In genomic region chr4:152902851-152903250, GRCm38 (mm10) we compare ENCODE assay signal across 21 mouse cellular contexts.
DNase-seq lines count a peak whose midpoint lies in the region; ATAC-seq lines count a peak whose summit lies in the region.
"Had no signal": no experiment of that assay in that cellular context is flagged by ENCODE, and none has a peak within 500 bp of the region (broad histone marks: within the 10 kb centered on the region; RNA-seq: fewer than 3 reads in every experiment).

No protein-coding gene starts in this region.

- no peaks in the 10 kb centered on the region for H3K27me3 ChIP-seq in megakaryocyte, embryonic 14.5 days (replicated peaks)
- no peaks in the 10 kb centered on the region for H3K27me3 ChIP-seq in hindbrain, embryonic 13.5 days
- H3K27me3 ChIP-seq in midbrain, embryonic 14.5 days (ENCODE audit: control insufficient read depth, insufficient read depth, low read length), result no peaks in the 10 kb centered on the region
- H3K27me3 ChIP-seq: liver, embryonic 15.5 days; lung, embryonic 15.5 days; stomach, embryonic 15.5 days had no signal

- ATAC-seq in megakaryocyte, adult 5-6 weeks (ENCODE audit: poor library complexity, severe bottlenecking), result no peak
- ATAC-seq in hindbrain, embryonic 13.5 days (ENCODE audit: low FRiP score), result no peak
- no peak for ATAC-seq in midbrain, embryonic 14.5 days (ENCODE audit: low FRiP score, low TSS enrichment)
- ATAC-seq: forebrain, postnatal 0 days had no signal

- peaks cover 89% of the 10 kb centered on the region for H3K9me3 ChIP-seq in megakaryocyte, embryonic 14.5 days
- H3K9me3 ChIP-seq in hindbrain, embryonic 13.5 days, result no peaks in the 10 kb centered on the region
- no peaks in the 10 kb centered on the region for H3K9me3 ChIP-seq in midbrain, embryonic 14.5 days (ENCODE audit: control insufficient read depth, low read length)
- H3K9me3 ChIP-seq: heart, embryonic 13.5 days; limb, embryonic 10.5 days; liver, embryonic 15.5 days; lung, embryonic 15.5 days; stomach, embryonic 15.5 days had no signal

- H3K27ac ChIP-seq in hindbrain, embryonic 13.5 days, result peak overlapping the region; percentile 60
- peak overlapping the region; percentile 55; the same call in 1 of the 2 replicates for H3K27ac ChIP-seq in midbrain, embryonic 14.5 days (replicated peaks; ENCODE audit: low read depth, low read length)
- H3K27ac ChIP-seq: heart, adult 2 months; heart, embryonic 13.5 days; limb, embryonic 10.5 days; liver, embryonic 15.5 days; lung, embryonic 15.5 days; macrophage; stomach, embryonic 15.5 days had no signal

- peak overlapping the region; percentile 28 for H3K4me3 ChIP-seq in megakaryocyte, embryonic 14.5 days (replicated peaks)
- H3K4me3 ChIP-seq in hindbrain, embryonic 13.5 days, result no peak overlapping the region
- no peak overlapping the region for H3K4me3 ChIP-seq in midbrain, embryonic 14.5 days (replicated peaks; ENCODE audit: low read depth, low read length)
- H3K4me3 ChIP-seq: heart, adult 2 months; heart, embryonic 13.5 days; limb, embryonic 10.5 days; liver, embryonic 15.5 days; lung, embryonic 15.5 days; stomach, embryonic 15.5 days had no signal

- DNase-seq in midbrain, embryonic 14.5 days, result peak; percentile 49
- peak; percentile 40 for DNase-seq in retina, postnatal 1 day
- DNase-seq in layer of hippocampus, adult 11-12 months (ENCODE audit: low spot score), result no peak
- no peak for DNase-seq in testis, postnatal 14 days (ENCODE audit: low spot score)
- DNase-seq: adrenal gland, postnatal 36 days; cerebellum, adult 11 months; forebrain, postnatal 0 days; gastrocnemius, postnatal 25 days; heart, adult 2 months; heart, postnatal 14 days; kidney, adult 18-20 months; liver had no signal

- no peaks in the 10 kb centered on the region for H3K4me1 ChIP-seq in megakaryocyte, embryonic 14.5 days
- peaks cover 17% of the 10 kb centered on the region for H3K4me1 ChIP-seq in hindbrain, embryonic 13.5 days (replicated peaks)
- peaks cover 17% of the 10 kb centered on the region for H3K4me1 ChIP-seq in midbrain, embryonic 14.5 days (ENCODE audit: control insufficient read depth, insufficient read depth, low read length)
- H3K4me1 ChIP-seq: limb, embryonic 10.5 days; liver, embryonic 15.5 days; lung, embryonic 15.5 days; stomach, embryonic 15.5 days had no signal

- H3K4me2 ChIP-seq in hindbrain, embryonic 13.5 days, result no peak overlapping the region
- no peak overlapping the region for H3K4me2 ChIP-seq in midbrain, embryonic 14.5 days (ENCODE audit: low read length)
- H3K4me2 ChIP-seq: heart, embryonic 13.5 days; liver, embryonic 15.5 days; lung, embryonic 15.5 days; stomach, embryonic 15.5 days had no signal

- no peaks in the 10 kb centered on the region for H3K36me3 ChIP-seq in megakaryocyte, embryonic 14.5 days (replicated peaks; ENCODE audit: low read length)
- H3K36me3 ChIP-seq in hindbrain, embryonic 13.5 days, result no peaks in the 10 kb centered on the region
- H3K36me3 ChIP-seq in midbrain, embryonic 14.5 days (ENCODE audit: control insufficient read depth, insufficient read depth, low read length), result no peaks in the 10 kb centered on the region
- H3K36me3 ChIP-seq: heart, embryonic 13.5 days; limb, embryonic 10.5 days; liver, embryonic 15.5 days; lung, embryonic 15.5 days; stomach, embryonic 15.5 days had no signal

- 61% methylated on average over 11 of the region's 11 CpGs for WGBS in hindbrain, embryonic 13.5 days
- WGBS in midbrain, embryonic 14.5 days, result 53% methylated on average over 11 of the region's 11 CpGs

- H3K9ac ChIP-seq in hindbrain, embryonic 13.5 days, result no peak overlapping the region; the same call in 1 of the 2 replicates
- H3K9ac ChIP-seq in midbrain, embryonic 14.5 days (replicated peaks; ENCODE audit: low read length), result no peak overlapping the region
- H3K9ac ChIP-seq: forebrain, postnatal 0 days; heart, embryonic 13.5 days; liver, embryonic 15.5 days; lung, embryonic 15.5 days; stomach, embryonic 15.5 days had no signal

Comparison
In these comparisons a context has a peak if more than half of its experiments do, and no peak if none do; other contexts are left out.
1. DNase-seq: peak in midbrain, embryonic 14.5 days (single experiment) and retina, postnatal 1 day (single experiment); none in layer of hippocampus, adult 11-12 months (single experiment) and testis, postnatal 14 days (single experiment).